Mouse (Mus musculus) cerebellum, postnatal 4 days (tissue): ENCODE measurements around the gene Bicdl1.
"Not testable (repeated sequence)": the region's sequence is repeated elsewhere in the genome, so short reads cannot be mapped to it uniquely, and the experiment has no call there.

Experiments
- DNase-seq, 2 experiments: peaks; one replicate each; pipeline ENCODE4 v3.0.0; 2022; ENCODE audit warnings: low spot score in 2 of 2, mixed read lengths in 1 of 2

Gene Bicdl1

GRCm38 (mm10) chr5:115731001-115731731, at the start of gene Bicdl1:
Gene Bicdl1, minus strand, starts transcription at chr5:115731621.
- DNase-seq: peak; percentile 48 to 73

GRCm38 (mm10) chr5:115776911-115777310, 45.5 kb upstream of the Bicdl1 start:
- no peak for DNase-seq

GRCm38 (mm10) chr5:115775350-115775749, 43.9 kb upstream of the Bicdl1 start:
- DNase-seq: no peak

GRCm38 (mm10) chr5:115770048-115770447, 38.6 kb upstream of the Bicdl1 start:
- DNase-seq: no peak

GRCm38 (mm10) chr5:115769116-115769515, 37.7 kb upstream of the Bicdl1 start:
- no peak for DNase-seq

GRCm38 (mm10) chr5:115766821-115767220, 35.4 kb upstream of the Bicdl1 start:
- DNase-seq: no peak

GRCm38 (mm10) chr5:115763981-115764380, 32.6 kb upstream of the Bicdl1 start:
- no peak for DNase-seq

GRCm38 (mm10) chr5:115760903-115761302, 29.5 kb upstream of the Bicdl1 start:
- no peak for DNase-seq

- no peak for DNase-seq
Observed at GRCm38 (mm10) chr5:115758431-115759180, 27.2 kb upstream of the Bicdl1 start.

GRCm38 (mm10) chr5:115757516-115757915, 26.1 kb upstream of the Bicdl1 start:
- DNase-seq: no peak

GRCm38 (mm10) chr5:115755501-115755900, 24.1 kb upstream of the Bicdl1 start:
- no peak for DNase-seq

GRCm38 (mm10) chr5:115754831-115755230, 23.4 kb upstream of the Bicdl1 start:
- no peak for DNase-seq

GRCm38 (mm10) chr5:115752883-115753282, 21.5 kb upstream of the Bicdl1 start:
- DNase-seq: no peak

- not testable (repeated sequence) for DNase-seq
Observed at GRCm38 (mm10) chr5:115751916-115752315, 20.5 kb upstream of the Bicdl1 start.

GRCm38 (mm10) chr5:115748316-115748715, 16.9 kb upstream of the Bicdl1 start:
- DNase-seq: no peak

GRCm38 (mm10) chr5:115745319-115745718, 13.9 kb upstream of the Bicdl1 start:
- DNase-seq: no peak

- no peak for DNase-seq
Observed at GRCm38 (mm10) chr5:115738032-115738431, 6.6 kb upstream of the Bicdl1 start.

- no peak for DNase-seq
Observed at GRCm38 (mm10) chr5:115734570-115734969, 3.1 kb upstream of the Bicdl1 start.

- no peak for DNase-seq
Observed at GRCm38 (mm10) chr5:115732849-115733216, 1.4 kb upstream of the Bicdl1 start.

- DNase-seq: peak; percentile 83 to 95
Observed at GRCm38 (mm10) chr5:115732176-115732848, 891 bp upstream of the Bicdl1 start.

- DNase-seq: peak; percentile 25 to 37
Observed at GRCm38 (mm10) chr5:115731732-115732175, 333 bp upstream of the Bicdl1 start.

GRCm38 (mm10) chr5:115730314-115730713, 1.1 kb downstream of the Bicdl1 start:
- no peak for DNase-seq
